Mouse (Mus musculus): ENCODE results near the gene Heatr5a.

Heatr5a gene

GRCm38 (mm10) chr12:51883297-51883805 lies 87.8 kb downstream of the Heatr5a start:
- no peak for DNase-seq (ENCODE audit: low spot score in 2 of 2)

DNA sequence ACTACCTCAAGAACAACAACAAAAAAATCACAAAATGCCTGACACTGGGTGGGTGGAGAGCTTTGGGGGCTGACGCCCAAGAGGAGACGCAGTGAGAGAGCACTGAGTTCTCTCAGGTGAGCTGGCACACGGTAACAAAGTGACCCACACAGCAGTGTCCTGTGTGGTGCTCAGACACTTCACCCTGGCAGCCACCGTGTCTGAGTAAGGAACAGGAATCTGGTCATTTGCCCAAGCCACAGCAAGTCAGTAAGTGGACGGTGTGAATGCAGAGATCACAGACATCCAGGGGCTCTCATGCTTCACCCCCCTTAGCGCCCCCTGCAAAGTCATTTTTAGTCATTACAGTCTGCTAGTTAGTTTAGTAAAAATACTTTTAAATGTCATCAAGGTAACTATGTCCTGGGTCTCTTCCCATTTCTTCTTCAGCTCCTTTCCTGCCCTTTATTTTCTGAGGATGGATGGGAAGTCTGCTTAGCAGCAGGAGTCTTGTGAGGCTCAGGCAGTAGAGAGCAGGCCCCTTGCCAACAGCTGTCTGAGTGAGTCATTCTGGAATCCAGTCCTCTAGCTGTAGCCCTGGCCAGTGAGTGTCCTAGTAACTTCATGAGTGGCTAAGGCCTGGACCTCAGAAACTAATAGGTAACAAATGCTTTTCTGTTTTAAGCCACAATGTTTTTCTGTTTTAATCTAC lies 88.4 kb downstream of the Heatr5a start:
- no peak for DNase-seq (ENCODE audit: low spot score in 2 of 2)

DNA sequence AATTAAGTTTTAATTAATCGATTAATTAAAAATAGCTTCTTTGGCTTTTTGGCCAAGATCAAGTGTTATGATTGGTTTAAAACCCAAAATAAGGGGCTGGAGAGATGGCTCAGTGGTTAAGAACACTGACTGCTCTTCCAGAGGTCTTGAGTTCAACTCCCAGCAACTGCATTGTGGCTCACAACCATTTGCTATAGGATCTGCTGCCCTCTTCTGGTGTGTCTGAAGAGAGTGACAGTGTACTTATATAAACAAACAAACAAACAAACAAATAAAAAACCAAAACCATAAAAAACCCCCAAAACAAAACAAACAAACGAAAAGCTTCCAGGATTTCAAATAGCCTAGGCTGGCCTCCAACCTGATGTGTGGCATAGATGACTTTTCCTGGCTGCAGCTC lies 89.3 kb downstream of the Heatr5a start:
- no peak for DNase-seq (ENCODE audit: low spot score in 2 of 2)

DNA sequence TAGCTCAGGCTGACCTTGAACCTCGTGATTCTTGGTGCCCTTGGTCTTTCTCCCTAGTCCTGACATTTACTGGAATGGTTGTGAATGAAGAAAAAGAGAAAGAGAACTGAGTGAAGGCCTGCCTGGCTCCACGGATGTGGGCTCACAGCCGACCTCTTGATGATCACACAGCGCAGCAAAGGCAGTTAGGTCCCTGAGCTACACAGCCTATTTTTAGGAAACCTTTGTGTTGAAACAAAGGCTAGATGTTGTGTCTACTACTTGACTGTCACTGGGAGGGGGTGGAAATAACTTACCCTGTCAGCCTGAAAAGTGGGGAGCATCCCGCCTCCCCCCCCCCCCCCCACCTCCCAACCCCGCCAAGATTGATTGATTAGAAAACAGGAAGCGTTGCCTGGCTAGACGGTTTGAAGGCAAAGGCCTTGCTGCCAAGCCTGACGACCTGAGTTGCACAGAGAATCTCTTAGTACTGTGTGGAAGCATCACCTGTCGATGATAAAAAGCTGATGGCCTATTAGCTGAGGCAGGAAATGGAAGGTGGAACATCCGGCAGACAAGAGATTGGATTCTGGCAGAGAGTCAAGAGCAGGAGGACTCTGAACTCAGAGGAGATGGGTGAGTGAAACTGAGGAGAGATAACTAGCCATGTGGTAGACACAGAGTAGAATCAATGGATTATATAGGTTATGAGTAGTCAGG lies 99.5 kb downstream of the Heatr5a start:
- DNase-seq (ENCODE audit: low spot score in 2 of 2): no peak

DNA sequence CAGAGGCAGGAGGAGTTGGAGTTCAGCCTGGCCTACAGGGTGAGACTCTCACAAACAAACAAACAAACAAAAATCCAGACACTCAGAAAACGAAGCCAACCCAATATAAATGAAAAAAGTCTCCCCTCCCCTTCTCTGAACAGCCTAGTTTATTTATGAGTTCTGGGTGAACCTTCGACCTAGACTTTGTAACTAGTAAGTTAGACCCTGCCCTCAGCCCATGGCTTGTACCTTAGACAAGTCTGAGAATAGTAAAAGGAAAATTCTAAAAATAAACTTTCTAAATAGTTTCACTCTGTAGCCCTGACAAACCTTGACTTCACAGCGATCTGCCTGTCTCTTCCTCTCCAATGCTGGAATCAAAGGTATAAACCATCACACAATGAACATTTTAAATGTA lies 101.6 kb downstream of the Heatr5a start:
- DNase-seq (ENCODE audit: low spot score in 2 of 2): no peak

- DNase-seq (ENCODE audit: low spot score in 2 of 2): no peak
Observed at GRCm38 (mm10) chr12:51867076-51867475, 104.0 kb downstream of the Heatr5a start.

- peak; percentile 71 to 76 for DNase-seq (ENCODE audit: low spot score in 2 of 2)
Observed at GRCm38 (mm10) chr12:51866226-51866910, 104.8 kb downstream of the Heatr5a start.

DNA sequence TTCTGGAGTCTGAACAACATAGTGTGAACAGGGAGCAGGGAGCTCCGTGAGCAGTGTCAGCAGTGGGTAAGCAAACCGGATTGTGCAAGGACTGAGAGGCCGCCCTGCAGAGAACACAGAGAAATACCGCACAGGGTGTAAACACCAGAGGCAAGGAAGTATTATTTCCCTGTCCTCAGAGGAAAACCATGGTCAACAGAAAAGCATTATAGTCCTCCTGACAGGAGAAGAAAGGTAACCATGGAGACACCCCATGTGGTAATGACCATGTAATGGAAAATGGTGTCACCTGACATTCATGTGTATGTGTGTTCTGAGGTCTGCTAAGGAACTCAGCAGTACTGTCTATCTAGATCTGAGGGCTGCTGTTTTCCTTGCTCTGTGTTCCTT lies 105.3 kb downstream of the Heatr5a start:
- peak; percentile 55 to 69 for DNase-seq (ENCODE audit: low spot score in 2 of 2)

- DNase-seq (ENCODE audit: low spot score in 2 of 2): peak; percentile 73 to 80
Observed at GRCm38 (mm10) chr12:51865061-51865789, 105.9 kb downstream of the Heatr5a start.

DNA sequence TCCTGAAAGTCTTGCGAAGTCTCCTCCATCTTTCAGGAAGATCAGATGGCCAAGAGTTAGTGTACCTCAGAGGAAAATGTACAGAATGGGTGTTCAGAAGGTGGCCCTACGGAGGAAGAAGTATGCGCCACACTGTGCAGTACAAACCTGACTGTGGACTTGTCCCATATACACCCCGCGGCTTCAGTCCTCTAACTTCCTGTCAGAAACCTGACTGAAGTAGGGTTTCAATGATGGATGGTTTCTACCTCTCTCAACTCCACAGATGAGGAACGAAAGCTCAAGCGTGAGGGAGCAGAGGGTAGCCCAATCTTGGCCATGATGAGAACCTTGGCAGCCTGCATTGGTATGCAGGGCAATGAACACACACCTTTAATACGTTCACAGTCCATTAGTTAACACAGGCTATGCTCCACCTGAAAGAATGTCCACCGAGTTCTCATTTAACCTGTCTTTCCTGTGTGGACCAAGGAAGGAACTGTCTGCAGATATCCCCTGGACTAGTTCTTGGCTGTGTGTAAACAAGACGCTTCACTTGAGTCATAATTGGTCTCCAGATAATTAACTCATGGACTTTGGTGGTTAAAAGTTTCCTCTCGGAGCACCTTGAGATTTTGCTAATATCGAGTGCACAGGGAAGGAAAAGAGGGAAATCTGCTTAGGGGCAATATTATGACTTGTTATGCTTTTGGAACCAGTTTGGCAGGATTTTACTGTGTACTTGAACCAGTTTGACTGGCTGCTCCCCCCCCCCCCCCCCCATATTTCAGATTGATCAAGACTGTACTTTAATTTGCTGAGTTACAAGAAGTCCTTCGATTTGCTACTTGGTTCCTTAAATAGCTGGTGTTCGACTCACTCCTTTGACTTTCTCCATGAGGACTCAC lies 107.8 kb downstream of the Heatr5a start:
- DNase-seq (ENCODE audit: low spot score in 2 of 2): no peak

DNA sequence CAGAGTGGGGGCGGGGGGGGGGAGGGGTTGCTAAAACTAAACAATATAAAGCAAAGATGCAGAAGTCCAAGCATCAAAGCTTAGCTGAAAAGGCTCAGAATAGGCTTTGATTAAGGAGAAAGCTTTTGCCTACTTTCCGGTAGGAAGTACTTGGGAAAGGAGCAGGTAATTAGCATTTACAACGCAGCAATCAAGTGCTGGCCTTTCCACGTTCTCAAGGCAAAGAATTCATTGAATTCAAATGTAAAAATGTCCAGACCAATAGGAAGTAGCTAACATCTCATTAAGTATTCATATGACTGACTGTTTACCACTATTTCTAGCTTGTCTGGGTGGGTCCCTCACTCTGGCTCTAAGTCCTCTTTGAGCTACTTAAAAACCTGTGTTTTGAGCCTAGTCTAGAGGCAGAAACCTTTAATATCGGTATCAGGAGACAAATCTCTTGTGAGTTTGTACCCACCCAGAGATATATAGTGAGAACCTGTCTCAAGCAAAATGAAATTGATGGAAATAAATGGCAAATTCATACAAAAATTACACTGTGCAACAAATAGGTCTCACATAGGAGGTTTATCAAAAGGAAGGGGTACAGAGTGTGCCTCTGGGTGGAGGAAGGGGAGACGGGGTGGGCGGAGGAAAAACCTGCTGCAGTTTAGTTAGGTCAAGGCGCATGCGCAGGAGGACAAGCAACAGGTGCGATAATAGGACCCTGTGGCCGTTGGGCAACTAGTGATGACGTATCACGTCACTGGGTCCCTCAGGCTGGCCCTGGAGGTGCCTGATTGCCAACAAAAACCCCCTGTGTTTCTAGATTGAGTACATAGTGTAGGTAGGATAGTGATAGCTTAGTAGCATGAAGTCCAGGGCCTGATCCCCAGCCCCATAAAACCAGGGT lies 112.7 kb downstream of the Heatr5a start:
- no peak for DNase-seq (ENCODE audit: low spot score in 2 of 2)

GRCm38 (mm10) chr12:51856768-51857295 lies 114.3 kb downstream of the Heatr5a start:
- DNase-seq (ENCODE audit: low spot score in 2 of 2): peak in 1 of 2 experiments; percentile 7

- no peak for DNase-seq (ENCODE audit: low spot score in 2 of 2)
Observed at GRCm38 (mm10) chr12:51855872-51856271, 115.2 kb downstream of the Heatr5a start.

GRCm38 (mm10) chr12:51855453-51855852 lies 115.7 kb downstream of the Heatr5a start:
- DNase-seq (ENCODE audit: low spot score in 2 of 2): no peak

GRCm38 (mm10) chr12:51851617-51852016 lies 119.5 kb downstream of the Heatr5a start:
- no peak for DNase-seq (ENCODE audit: low spot score in 2 of 2)

GRCm38 (mm10) chr12:51851155-51851554 lies 120.0 kb downstream of the Heatr5a start:
- no peak for DNase-seq (ENCODE audit: low spot score in 2 of 2)

GRCm38 (mm10) chr12:51850339-51850738 lies 120.8 kb downstream of the Heatr5a start:
- DNase-seq (ENCODE audit: low spot score in 2 of 2): no peak

DNA sequence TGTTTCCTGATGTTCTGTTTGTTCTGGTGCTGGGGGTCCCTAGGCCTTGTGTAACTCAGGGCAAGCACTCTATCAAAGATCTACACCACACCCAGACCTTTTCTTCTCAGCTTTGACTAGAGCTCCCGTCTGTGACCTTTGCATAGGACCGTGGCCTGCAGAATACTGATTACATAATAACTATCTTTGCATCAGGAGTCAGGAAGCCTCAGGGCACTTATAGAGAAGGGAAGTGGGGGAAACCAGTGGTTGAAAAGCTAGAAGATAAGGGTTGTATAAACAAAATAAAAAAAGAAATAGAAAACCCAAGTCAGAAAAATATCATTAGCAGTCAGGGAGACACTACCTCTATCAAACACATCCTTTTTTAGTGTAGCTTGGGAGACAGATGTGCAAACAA lies 121.2 kb downstream of the Heatr5a start:
- DNase-seq (ENCODE audit: low spot score in 2 of 2): no peak

DNA sequence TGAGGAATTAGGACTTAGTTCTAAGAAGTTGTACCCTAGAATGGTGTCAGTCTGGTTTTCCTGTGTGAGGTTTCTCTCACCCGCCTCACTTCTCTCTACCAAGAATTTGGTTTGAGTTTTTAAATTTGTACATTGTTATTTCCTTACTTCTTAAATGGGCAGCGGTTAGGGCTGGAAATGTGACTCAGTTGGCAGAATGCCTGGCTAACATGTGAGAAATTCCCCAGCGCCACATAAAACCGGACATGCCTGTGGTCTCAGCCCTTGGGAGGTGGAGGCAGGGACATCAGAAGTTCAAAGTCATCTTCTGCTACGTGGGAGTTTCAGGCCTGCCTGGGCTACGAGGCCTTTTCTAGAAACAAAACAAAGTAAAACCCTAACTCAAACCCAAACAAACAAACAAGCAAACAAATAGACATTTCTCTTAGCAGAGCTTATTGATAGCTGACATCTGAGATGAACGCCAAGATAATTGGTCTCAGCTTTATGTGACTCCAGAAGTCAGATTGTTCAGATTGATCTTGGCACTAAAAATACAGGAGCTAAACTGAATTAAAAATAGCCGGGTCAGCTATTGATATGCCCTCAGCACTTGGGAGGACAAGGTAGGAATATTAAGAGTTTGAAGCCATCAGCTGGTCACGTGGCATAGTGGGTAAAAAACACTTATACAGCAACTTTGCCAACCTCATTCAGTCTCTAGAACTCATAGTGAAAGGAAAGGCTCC lies 123.0 kb downstream of the Heatr5a start:
- peak; percentile 68 to 79 for DNase-seq (ENCODE audit: low spot score in 2 of 2)
